Mouse (Mus musculus) urinary bladder, postnatal 36 days (tissue): Measurements from ENCODE around the gene Sorbs1.

Source experiments
- DNase-seq, 2 experiments: peaks; one replicate each; pipeline ENCODE4 v3.0.0; 2022; ENCODE audit warnings: low spot score in 2 of 2, mixed read lengths in 1 of 2

The Sorbs1 gene

DNA sequence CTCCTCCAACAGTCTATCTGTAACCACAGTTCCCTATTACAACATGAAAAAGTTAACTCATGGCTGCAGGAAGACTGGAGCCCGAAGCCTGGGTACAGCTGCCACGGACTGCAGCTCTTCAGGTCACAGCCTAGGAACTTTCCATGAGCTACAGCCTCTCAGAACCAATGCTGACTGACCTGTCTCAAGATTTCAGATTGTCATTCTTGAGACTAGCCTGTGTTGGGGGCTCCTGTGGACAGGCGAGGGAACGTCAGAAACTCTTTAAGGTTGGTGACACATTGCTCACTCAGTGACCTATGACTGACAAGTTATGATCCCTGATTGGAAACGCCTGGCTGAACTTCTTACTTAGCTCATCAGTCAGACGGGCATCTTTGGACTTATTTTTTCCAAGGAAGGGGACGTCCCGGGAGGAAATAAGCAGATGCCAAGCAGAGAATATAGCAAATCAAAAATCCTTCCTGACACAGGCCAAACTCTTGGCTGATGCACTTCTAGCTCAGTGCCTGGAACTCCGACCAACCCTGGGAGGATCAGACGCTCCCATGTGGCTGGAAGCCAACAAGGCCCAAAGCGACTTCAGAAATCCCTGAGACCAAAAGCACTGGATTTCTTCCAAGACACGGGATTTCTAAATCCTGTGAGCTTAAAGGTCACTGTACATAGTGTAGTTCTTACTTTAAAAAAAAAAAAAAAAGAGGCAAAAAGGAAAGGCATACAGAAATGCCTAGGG, 76.9 kb downstream of the Sorbs1 start:
- peak in 1 of 2 experiments; percentile 77 for DNase-seq

- DNase-seq: no peak
These were observed 77.8 kb downstream of the Sorbs1 start for GRCm38 (mm10) chr19:40435797-40436196.

- DNase-seq: no peak
These were observed 78.5 kb downstream of the Sorbs1 start for GRCm38 (mm10) chr19:40435045-40435444.

- no peak for DNase-seq
These were observed 79.3 kb downstream of the Sorbs1 start for GRCm38 (mm10) chr19:40434042-40434869.

GRCm38 (mm10) chr19:40433316-40433912, 80.2 kb downstream of the Sorbs1 start:
- peak in 1 of 2 experiments; percentile 42 for DNase-seq

- DNase-seq: peak in 1 of 2 experiments; percentile 20
These were observed 81.6 kb downstream of the Sorbs1 start for GRCm38 (mm10) chr19:40431969-40432368.

DNA sequence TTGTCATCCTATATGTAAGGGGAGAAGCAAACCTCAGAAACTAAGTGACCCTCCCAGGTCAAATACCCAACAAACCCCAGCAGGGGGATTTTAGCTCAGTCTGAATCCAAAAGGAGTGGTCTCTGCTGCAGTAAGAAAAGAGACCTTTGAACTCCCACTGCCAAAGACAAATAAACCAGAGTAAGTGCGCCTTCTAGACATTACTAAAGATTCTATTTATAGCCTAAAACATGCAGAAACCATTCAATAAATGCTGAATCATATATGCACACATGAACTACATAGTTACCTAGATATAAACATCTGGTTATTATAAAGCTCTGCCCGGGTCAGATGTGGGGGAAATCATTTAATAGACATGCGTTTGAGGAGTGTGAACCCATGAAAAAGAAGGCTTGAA, 84.0 kb downstream of the Sorbs1 start:
- no peak for DNase-seq

DNA sequence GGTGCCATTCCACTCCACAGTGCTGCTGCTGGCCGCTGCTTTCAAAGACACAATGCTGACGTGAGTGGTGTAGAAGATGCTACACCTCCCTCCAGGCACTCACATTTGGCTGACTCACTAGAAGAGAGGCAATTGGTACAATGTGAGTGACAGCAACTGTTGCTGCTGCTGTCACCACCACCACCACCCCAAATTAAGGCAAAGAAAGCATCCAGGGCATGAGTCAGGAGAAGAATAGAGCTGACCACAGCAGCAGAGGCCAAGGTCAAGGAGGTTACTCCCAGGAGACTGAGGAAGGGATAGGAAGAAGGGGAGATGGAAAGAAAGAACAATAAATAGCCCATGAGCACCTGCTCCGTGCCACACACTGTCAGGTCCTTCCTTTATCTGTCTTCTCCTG, 84.4 kb downstream of the Sorbs1 start:
- DNase-seq: no peak

DNA sequence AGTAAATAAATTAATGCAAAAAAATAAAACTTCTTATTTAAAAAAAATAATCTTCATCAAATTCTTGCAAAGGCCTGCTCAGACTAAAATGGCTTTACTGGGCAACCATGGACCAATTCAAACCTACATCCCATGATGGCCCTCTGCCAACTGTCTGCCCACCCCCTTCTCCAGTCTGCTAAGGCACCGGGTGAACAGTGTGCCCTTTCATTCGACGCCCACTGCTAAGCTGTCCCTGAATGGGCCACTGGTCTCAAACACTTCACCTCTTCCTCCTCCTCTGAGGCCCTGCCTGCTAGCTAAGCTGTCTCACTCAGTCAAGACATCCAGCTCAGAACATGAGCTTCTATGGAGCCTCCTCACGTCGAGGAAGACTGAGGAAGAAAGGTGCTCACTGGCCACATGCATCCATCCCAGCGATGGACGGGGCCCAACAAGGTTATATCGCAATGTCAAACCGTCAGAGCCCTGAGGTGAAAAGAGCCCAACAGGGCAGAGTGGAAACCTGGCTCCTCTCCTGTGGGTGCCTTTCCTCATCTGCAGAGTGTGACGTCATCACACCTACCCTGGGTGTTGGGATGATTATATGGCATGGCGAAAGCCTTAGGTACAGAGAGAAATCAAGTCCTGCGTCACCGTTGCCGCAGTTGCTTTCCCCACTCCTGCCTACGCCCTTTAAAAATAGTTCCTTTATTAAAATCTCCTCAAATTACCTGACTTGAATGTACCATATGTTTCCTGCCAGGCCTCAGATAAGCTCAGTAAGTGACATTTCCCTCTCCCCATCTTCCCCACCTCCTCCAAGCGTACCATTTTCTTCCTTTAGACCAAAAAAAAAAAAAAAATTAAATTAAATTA, 87.2 kb downstream of the Sorbs1 start:
- no peak for DNase-seq

DNA sequence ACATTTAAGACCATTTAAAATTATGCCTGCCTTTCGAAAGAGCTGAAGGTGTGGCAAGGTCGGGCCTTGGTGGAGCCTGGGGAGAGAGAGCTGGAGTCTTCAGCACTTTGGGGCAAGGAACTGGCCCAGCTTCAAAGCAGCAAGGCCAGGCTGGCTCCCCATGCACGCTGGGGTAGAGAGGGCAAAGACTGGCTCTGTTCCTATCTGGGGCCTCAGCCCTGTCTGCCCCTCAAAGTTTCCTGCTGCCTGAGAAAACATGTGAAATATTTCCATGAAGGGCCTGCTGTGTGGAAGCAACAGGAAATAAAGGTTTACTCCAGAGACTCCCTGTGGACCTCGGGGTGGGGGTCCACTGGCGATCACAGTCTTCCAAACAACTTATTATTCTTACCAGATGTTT, 88.3 kb downstream of the Sorbs1 start:
- no peak for DNase-seq

- DNase-seq: no peak
These were observed 92.5 kb downstream of the Sorbs1 start for GRCm38 (mm10) chr19:40421037-40421436.

GRCm38 (mm10) chr19:40419315-40419714, 94.3 kb downstream of the Sorbs1 start:
- DNase-seq: no peak

DNA sequence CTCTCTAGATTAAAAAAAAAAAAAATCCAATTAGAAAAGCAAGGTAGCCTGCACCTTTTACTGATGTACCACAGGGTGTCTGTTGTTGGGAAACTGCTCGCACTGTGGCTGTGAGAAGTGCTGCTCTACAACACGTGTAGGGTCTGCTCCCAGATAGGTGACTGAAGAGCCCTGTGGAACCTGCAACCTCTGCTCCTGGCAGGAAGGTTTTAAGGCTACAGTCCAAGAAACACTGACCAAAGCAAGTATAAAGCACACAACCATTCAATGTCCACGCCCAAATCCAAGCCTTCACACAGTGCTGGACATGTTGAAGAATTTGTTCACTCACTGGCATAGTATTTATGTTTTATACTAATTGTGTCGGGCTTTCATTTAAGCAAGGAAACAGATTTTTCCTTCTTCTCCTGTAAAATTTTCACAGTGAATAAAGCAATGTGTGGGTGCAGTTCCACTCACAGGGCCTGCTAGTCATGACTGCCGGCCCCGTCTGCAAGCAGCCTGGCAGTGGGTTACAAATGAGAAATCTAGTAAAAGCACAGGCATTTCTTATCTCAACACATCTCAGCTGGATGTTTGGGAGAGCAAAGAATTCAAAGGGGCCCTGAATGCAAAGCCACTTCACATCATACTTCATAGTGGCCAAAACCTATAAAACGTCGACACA, 96.3 kb downstream of the Sorbs1 start:
- no peak for DNase-seq

DNA sequence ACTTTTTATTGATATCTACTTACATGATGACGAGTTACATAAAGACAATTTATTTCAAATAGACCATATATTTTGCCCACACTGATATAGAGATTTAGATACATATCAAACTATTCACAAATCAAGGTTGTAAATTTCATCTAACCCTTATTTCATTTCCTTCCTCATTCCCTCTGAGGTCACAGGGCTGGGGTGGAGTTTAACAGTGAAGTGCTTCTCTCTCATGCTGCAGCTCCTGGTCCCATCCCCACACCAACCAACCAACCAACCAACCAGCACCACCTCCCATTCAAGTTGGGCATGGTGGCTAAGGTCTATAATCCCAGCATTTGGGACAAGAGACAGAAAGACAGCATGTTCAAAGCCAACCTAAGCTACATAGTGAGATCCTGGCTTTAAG, 97.9 kb downstream of the Sorbs1 start:
- no peak for DNase-seq

DNA sequence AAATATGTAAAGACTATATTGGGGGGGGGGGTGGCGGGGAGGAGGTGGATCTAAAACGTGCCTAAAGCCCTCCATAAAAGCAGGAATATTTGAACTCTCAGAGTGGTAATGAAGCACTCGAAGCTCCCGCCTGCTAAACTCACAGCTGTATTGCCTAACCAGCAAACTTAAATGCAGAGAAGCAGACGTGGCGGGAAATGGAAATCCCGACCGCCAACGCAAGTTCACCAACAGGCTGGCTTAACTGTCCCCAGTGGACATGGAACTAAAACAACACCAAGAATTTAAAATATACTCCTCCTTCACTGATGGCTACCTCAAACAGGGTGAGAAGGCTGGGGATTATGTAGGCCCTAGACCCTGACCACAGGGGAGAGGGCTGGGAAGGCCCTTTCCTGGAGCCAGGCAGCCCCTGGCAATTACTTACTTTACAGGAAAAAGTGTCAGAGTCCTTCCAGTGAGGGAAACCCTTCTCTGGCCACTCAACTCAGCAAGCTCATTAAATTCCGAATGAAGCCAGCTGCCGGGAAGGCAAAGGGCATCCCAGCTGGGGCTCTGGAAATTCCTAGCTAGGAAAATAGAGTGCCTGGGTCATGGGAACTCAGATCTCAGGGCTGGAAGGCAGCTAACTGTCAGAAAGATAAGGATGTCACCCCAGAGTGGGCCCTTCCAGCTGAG, 98.6 kb downstream of the Sorbs1 start:
- DNase-seq: no peak

DNA sequence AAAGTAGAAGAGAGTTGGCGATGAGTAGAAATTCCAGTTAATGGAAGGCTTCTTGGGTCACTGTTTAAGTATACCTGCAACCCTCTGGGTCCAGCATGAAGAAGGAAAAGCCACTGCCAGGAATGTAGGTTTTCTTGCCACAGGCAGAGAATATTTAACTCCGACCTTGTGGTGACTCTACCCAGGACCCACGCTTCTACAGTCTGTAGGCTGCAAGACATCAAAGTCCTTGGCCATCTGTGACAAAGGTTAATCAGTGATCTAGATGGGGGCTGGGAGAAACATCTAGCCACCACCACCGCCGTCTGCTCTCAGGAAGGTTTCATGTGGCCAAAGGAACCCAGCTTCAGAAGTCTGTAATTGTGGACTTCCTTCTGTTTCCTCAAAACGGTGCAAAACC, 99.2 kb downstream of the Sorbs1 start:
- no peak for DNase-seq

GRCm38 (mm10) chr19:40411379-40411813, 102.2 kb downstream of the Sorbs1 start:
- no peak for DNase-seq

DNA sequence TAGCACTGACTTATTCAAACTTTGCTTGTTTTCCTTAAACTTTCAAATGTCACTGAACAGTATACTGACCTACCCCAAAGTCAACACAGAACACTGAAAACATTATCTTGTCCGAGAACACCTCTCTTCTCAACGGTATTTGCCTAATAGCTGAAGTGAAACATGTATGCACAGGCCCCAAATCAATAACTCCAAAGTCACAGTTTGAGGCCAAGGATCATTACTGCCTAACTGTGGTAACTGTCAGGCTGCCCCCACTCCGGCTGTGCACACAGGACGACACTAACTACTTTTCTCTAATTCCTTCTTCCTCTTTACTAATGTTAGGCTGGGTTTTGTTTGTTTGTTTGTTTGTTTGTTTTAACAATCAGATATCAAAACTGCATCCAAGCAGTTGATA, 103.1 kb downstream of the Sorbs1 start:
- no peak for DNase-seq

DNA sequence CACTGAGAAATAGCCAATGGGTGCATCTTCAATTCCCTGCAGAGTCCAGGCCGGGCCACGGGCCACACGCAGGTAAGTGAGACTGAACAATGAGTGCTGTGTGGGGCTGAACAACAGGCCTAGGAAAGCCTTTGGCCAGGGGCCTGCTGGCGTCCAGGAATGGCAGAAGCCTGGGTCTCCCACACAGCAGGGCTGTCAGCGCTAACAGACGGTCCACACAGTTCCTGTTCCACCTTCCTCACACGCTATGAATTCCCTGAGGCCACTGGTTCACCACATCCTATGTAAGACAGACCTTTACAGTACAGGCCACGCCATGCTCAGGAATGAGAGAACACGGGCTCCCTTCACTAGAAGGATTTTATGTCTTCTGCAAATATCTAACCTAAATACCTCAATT, 103.5 kb downstream of the Sorbs1 start:
- DNase-seq: no peak

DNA sequence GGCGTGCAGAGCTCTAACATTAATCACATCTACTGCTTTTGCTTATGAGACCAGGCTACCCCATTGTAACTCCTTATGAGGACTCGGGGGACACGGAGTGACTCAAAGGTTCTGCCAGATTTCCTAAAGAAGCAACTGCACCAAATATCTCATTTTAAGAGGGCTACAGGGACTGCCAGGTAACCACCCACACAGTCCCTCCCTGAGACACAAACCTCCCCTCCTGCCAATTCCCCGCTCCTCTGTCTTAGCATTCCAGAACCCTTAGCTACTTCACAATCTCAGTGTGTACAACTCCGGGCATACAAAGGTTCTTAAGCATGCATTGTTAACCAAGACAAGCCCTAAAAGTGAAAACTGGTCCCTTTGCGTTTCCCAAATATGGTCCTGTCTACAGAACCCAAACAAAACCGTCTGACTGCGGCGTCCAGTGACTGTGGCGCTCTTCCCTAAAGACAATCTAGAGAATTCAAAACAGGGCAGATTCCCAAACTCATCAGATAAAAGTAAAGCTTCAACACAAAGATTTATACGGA, 104.0 kb downstream of the Sorbs1 start:
- no peak for DNase-seq
